Mouse (Mus musculus): ENCODE data around the gene Fbln7. TPM values are rescaled to one million over a fixed set of nuclear protein-coding genes. Genes with fewer than 3 reads are reported as not detected.

Gene Fbln7
- polyA plus RNA-seq, 1 experiment from 2014 or later = 2.2 TPM

DNA sequence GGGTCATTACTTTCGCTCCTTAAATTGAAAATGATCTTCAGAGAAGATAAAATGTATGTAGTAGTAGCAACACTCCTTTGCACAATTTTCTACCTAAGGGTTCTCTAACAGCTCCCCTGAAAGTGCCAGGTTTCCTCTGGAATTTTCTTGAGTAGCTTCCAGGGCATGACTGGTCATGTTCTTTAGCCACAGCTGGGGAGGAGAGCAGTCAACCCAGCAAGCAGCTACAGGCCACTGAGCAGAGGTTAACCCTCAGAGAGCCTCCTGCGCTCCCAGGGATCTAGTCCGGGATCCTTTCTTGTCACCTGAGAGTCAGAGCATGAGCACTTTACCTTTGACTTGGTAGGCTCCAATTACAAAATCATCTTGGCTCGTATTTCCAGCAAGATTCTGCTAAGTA lies 62.0 kb downstream of the Fbln7 start:
- Histone ChIP-seq H3K4me2 (ENCODE audit: low read depth, low read length, severe bottlenecking) (no peak overlapping the region), H3K4me1 (replicated peaks; ENCODE audit: control insufficient read depth, insufficient read depth, low read length) (no peaks in the 10 kb centered on the region), H3K9me3 (ENCODE audit: control insufficient read depth, low read length) (no peaks in the 10 kb centered on the region), H3K27me3 (ENCODE audit: control insufficient read depth, insufficient read depth, low read length) (no peaks in the 10 kb centered on the region), H3K9ac (ENCODE audit: low read length) (no peak overlapping the region), H3K27ac (ENCODE audit: low read depth, low read length) (no peak overlapping the region), H3K4me3 (ENCODE audit: low read depth, low read length) (no peak overlapping the region), H3K36me3 (ENCODE audit: control insufficient read depth, insufficient read depth, low read length) (no peaks in the 10 kb centered on the region; the same call in 1 of the 2 replicates)
- ATAC-seq (replicated peaks; ENCODE audit: low FRiP score) (no peak), DNase-seq (ENCODE audit: low spot score) (no peak)
- 92% methylated on average over 4 of the region's 4 CpGs for WGBS

DNA sequence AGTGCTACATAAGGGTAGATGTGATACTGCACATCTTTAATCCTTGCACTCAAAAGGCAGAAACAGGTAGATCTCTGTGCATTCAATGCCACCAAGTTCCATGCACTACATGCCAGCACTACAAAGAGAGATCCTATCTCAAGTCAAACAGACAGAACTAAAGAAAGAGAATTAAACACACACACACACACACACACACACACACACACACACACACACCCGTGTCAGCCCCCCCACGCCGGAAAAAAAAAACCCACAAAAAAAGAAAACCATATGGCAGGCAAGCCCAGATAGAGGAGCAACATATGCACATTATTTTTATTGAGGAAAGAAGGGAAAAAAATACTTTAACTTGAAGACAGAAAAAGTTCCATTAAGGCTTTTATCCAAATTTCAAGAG lies 65.7 kb downstream of the Fbln7 start:
- Histone ChIP-seq H3K4me3 (ENCODE audit: low read depth, low read length) (no peak overlapping the region), H3K27ac (ENCODE audit: low read depth, low read length) (no peak overlapping the region), H3K4me1 (replicated peaks; ENCODE audit: control insufficient read depth, insufficient read depth, low read length) (no peaks in the 10 kb centered on the region), H3K4me2 (ENCODE audit: low read depth, low read length, severe bottlenecking) (no peak overlapping the region), H3K27me3 (ENCODE audit: control insufficient read depth, insufficient read depth, low read length) (no peaks in the 10 kb centered on the region), H3K36me3 (ENCODE audit: control insufficient read depth, insufficient read depth, low read length) (no peaks in the 10 kb centered on the region; the same call in 1 of the 2 replicates), H3K9ac (ENCODE audit: low read length) (no peak overlapping the region), H3K9me3 (ENCODE audit: control insufficient read depth, low read length) (no peaks in the 10 kb centered on the region)
- no peak for ATAC-seq (replicated peaks; ENCODE audit: low FRiP score)
- DNase-seq (ENCODE audit: low spot score) = no peak
- WGBS = 85% methylated on average over 3 of the region's 3 CpGs

DNA sequence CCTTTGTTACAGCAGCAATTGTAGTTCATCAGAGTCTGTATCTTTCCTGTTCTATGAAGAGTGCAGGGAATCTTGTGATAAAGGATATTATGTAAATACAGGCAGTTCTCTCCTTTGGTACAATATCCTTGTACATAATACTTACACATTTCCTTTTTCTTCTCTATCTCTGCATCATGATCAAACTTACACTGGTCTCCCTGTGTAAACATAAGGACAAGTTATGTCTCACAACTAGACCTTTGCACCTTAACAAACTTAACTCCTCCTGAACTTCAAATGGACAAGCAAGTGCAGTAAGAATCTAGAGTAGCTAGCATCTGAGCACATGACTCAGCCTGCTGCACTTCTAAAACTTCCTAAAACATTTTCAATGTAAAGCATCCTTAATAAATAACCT lies 67.9 kb downstream of the Fbln7 start:
- Histone ChIP-seq H3K9ac (ENCODE audit: low read length) (no peak overlapping the region), H3K27ac (ENCODE audit: low read depth, low read length) (no peak overlapping the region), H3K4me3 (ENCODE audit: low read depth, low read length) (no peak overlapping the region), H3K36me3 (ENCODE audit: control insufficient read depth, insufficient read depth, low read length) (no peaks in the 10 kb centered on the region; the same call in 1 of the 2 replicates), H3K27me3 (ENCODE audit: control insufficient read depth, insufficient read depth, low read length) (no peaks in the 10 kb centered on the region), H3K9me3 (ENCODE audit: control insufficient read depth, low read length) (no peaks in the 10 kb centered on the region), H3K4me2 (ENCODE audit: low read depth, low read length, severe bottlenecking) (no peak overlapping the region), H3K4me1 (replicated peaks; ENCODE audit: control insufficient read depth, insufficient read depth, low read length) (no peaks in the 10 kb centered on the region)
- ATAC-seq (replicated peaks; ENCODE audit: low FRiP score) (no peak), DNase-seq (ENCODE audit: low spot score) (no peak)

DNA sequence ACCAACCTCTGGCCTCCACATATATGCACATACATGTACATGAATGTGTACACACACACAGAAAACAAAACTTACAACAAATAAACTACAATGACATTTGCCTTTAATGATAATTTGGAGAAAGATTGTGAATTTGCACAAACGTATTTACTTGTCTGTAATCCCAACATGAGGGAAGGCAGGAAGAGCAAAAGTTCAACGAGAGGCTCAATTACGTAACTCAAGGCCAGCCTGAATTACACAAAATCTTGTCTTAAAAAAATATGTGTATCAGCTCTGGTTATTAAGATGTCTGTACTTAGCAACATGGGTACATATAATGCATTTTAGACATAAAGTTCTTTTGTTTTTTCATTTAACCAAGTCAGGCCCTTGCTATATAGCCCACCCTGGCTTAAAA lies 73.5 kb downstream of the Fbln7 start:
- Histone ChIP-seq H3K4me1 (replicated peaks; ENCODE audit: control insufficient read depth, insufficient read depth, low read length) (no peaks in the 10 kb centered on the region), H3K9ac (ENCODE audit: low read length) (no peak overlapping the region), H3K4me2 (ENCODE audit: low read depth, low read length, severe bottlenecking) (no peak overlapping the region), H3K9me3 (ENCODE audit: control insufficient read depth, low read length) (no peaks in the 10 kb centered on the region), H3K36me3 (ENCODE audit: control insufficient read depth, insufficient read depth, low read length) (no peaks in the 10 kb centered on the region), H3K27ac (ENCODE audit: low read depth, low read length) (no peak overlapping the region), H3K4me3 (ENCODE audit: low read depth, low read length) (no peak overlapping the region), H3K27me3 (ENCODE audit: control insufficient read depth, insufficient read depth, low read length) (no peaks in the 10 kb centered on the region)
- 89% methylated on average over 3 of the region's 3 CpGs for WGBS
- no peak for DNase-seq (ENCODE audit: low spot score)
- ATAC-seq (replicated peaks; ENCODE audit: low FRiP score) = no peak

DNA sequence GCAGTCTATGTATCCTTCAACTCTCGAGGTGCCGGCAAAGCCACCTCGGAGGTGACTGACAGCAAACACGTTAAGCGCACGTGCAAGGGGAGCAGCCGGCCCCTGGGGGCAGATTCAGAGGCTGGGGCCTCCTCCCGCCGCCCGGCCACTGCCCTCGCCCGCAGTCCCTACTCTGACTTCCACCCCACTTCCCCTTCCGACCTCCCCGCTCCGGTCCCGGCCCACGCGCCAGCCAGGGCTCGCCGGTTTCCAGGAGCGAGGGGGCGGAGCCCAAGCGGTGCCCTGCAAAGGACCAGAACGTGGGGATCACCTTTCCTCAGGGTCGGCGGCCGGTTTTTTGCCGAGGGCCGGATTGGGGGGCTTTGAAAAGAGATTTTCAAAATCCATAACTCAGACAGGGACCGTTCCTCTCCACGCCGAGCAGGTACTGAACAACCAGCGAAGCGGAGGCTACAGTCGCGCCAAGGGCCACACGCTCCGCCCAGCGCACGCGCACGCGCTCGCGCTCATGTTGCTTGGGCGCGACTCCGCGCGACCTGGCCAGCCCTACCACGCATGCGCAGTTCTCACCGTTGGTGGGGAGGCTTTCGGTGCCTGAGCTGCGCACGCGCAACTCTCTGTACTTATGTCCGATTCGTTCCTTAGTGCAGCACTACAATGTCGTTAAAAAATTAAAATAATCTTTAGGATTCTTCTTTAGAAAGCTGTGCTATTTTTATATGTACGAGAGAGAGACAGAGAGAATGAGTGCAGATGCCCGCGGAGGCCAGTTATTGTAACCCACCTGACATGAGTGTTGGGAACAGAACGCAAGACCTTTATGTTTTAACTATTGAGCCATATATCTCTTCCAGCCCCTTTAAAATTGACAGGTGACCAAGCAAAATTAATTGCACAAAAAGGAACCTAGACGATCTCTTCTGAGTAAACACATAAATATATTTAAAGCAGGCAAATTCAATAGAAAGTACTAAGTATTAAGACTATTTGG lies 81.1 kb downstream of the Fbln7 start, which contains the start of gene Zc3h8:
Gene Zc3h8 (minus strand): TSS at position 540 of the 991 bp plus-strand sequence.
- peak within 1 kb of the TSS; percentile 61 for H3K4me2 ChIP-seq (ENCODE audit: low read depth, low read length, severe bottlenecking)
- ATAC-seq (replicated peaks; ENCODE audit: low FRiP score) (peak; percentile 93), DNase-seq (ENCODE audit: low spot score) (peak; percentile 98)
- H3K27ac ChIP-seq (ENCODE audit: low read depth, low read length) = peak within 1 kb of the TSS; percentile 62
- peak within 1 kb of the TSS; percentile 59 for H3K4me3 ChIP-seq (ENCODE audit: low read depth, low read length)
- no peaks in the 10 kb centered on the region for H3K4me1 ChIP-seq (replicated peaks; ENCODE audit: control insufficient read depth, insufficient read depth, low read length)
- peak within 1 kb of the TSS; percentile 72 for H3K9ac ChIP-seq (ENCODE audit: low read length)
- no peaks in the 10 kb centered on the region for H3K27me3 ChIP-seq (ENCODE audit: control insufficient read depth, insufficient read depth, low read length)
- H3K36me3 ChIP-seq (ENCODE audit: control insufficient read depth, insufficient read depth, low read length) = no peaks in the 10 kb centered on the region
- WGBS = 2% methylated on average over 64 of the region's 65 CpGs
- no peaks in the 10 kb centered on the region for H3K9me3 ChIP-seq (ENCODE audit: control insufficient read depth, low read length)

Small RNA genes lying within 50 kb of the gene (microRNA-seq; reads per million reads assigned to microRNA genes)
- not detected for gene Gm22859 (ENCODE audit: insufficient number of aligned reads)

Other genes with a start within 250 kb of the Fbln7 start
- gene Anapc1, start 175.6 kb upstream of the Fbln7 start, polyA plus RNA-seq (2014; fragmentation: Nextera tagmentation; extraction: Ambion mirVana) = 104 and 120 TPM in 2 replicates
- 4.4 and 4.5 TPM in 2 replicates for gene Mertk, start 164.0 kb upstream of the Fbln7 start, polyA plus RNA-seq (2014; fragmentation: Nextera tagmentation; extraction: Ambion mirVana)
- 21.9 and 24.2 TPM in 2 replicates for gene Tmem87b, start 44.9 kb upstream of the Fbln7 start, polyA plus RNA-seq (2014; fragmentation: Nextera tagmentation; extraction: Ambion mirVana)
- gene Zc3h8, start 81.1 kb downstream of the Fbln7 start, polyA plus RNA-seq (2014; fragmentation: Nextera tagmentation; extraction: Ambion mirVana) = 10.4 and 10.8 TPM in 2 replicates
- gene Zc3h6, start 104.4 kb downstream of the Fbln7 start, polyA plus RNA-seq (2014; fragmentation: Nextera tagmentation; extraction: Ambion mirVana) = 2.8 and 2.9 TPM in 2 replicates
- gene Gm10762, start 104.7 kb downstream of the Fbln7 start, polyA plus RNA-seq (2014; fragmentation: Nextera tagmentation; extraction: Ambion mirVana) = 22.8 and 25.3 TPM in 2 replicates
- gene Vinac1, start 185.2 kb downstream of the Fbln7 start, polyA plus RNA-seq (2014; fragmentation: Nextera tagmentation; extraction: Ambion mirVana) = 0.05 and 0.08 TPM in 2 replicates
- gene Ttl, start 203.0 kb downstream of the Fbln7 start, polyA plus RNA-seq (2014; fragmentation: Nextera tagmentation; extraction: Ambion mirVana) = 16.7 and 16.8 TPM in 2 replicates
- gene Polr1b, start 238.0 kb downstream of the Fbln7 start, polyA plus RNA-seq (2014; fragmentation: Nextera tagmentation; extraction: Ambion mirVana) = 30.9 and 33.9 TPM in 2 replicates

Data from forebrain, embryonic 11.5 days (tissue).